Mouse (Mus musculus) limb, embryonic 11.5 days (tissue): ENCODE measurements around the gene Zfp689. TPM values are rescaled to one million over a fixed set of nuclear protein-coding genes. Genes with fewer than 3 reads are reported as not detected.
"Not testable (repeated sequence)": the region's sequence is repeated elsewhere in the genome, so short reads cannot be mapped to it uniquely, and the experiment has no call there.

Source experiments
- ATAC-seq: fragments of 200-750 bp; cut with Nextera tagmentation; 2 replicates; pipeline ENCODE4 v1.8.0; 2017; ENCODE audit warnings: low read depth; ENCODE audit not compliant: insufficient number of reproducible peaks, low FRiP score, low TSS enrichment
- DNase-seq: peaks from one replicate; pipeline ENCODE4 v3.0.0-alpha.2; 2015; ENCODE audit warnings: low spot score
- H3K27ac ChIP-seq: fragments of 300-500 bp; sonication (generic); replicated peaks from 2 replicates; pipeline ENCODE4 v1.5.1; 2014; ENCODE audit warnings: low read depth, mild to moderate bottlenecking, low read length
- H3K27me3 ChIP-seq: fragments of 300-500 bp; sonication (generic); 2 replicates; pipeline ENCODE4 v1.6.1; 2014; ENCODE audit warnings: mild to moderate bottlenecking, low read length, mixed read lengths; ENCODE audit not compliant: control insufficient read depth, insufficient read depth
- H3K36me3 ChIP-seq: fragments of 300-500 bp; sonication (generic); 2 replicates; pipeline ENCODE4 v1.6.1; 2014; ENCODE audit warnings: mild to moderate bottlenecking, low read length, moderate library complexity, mixed read lengths; ENCODE audit not compliant: control insufficient read depth, insufficient read depth
- H3K4me1 ChIP-seq: fragments of 300-500 bp; sonication (generic); 2 replicates; pipeline ENCODE4 v1.6.1; 2014; ENCODE audit warnings: low read length, mixed read lengths; ENCODE audit not compliant: control insufficient read depth, insufficient read depth
- H3K4me2 ChIP-seq: fragments of 300-500 bp; sonication (generic); 2 replicates; pipeline ENCODE4 v1.6.1; 2014; ENCODE audit warnings: low read depth, mild to moderate bottlenecking, moderate library complexity; ENCODE audit not compliant: severe bottlenecking
- H3K4me3 ChIP-seq: fragments of 300-500 bp; sonication (generic); 2 replicates; pipeline ENCODE4 v1.5.1; 2014; ENCODE audit warnings: low read depth, low read length
- H3K9ac ChIP-seq: fragments of 300-500 bp; sonication (generic); 2 replicates; pipeline ENCODE4 v1.6.1; 2014; ENCODE audit warnings: mild to moderate bottlenecking, low read length
- H3K9me3 ChIP-seq: fragments of 300-500 bp; sonication (generic); 2 replicates; pipeline ENCODE4 v1.6.1; 2016; ENCODE audit warnings: low read length; ENCODE audit not compliant: control insufficient read depth
- WGBS: fragments of 180-500 bp; shearing (Covaris S2); extraction: QIAGEN DNeasy Blood & Tissue Kit; methylation state at CpG from one replicate; pipeline ENCODE4 v1.1.7; 2014; 5-methylcytosine and 5-hydroxymethylcytosine counted together
- microRNA-seq: library from miRNA; unstranded; fragments of <30 nt; microRNA quantifications from one replicate; pipeline ENCODE4, GENCODE M21; 2016
- polyA plus RNA-seq: library from polyadenylated mRNA; unstranded; fragments of >200 nt; fragmentation: Nextera tagmentation; extraction: Ambion mirVana; gene quantifications from 2 replicates; pipeline ENCODE4 v1.2.1, GENCODE M21; 2014

Zfp689 gene
- polyA plus RNA-seq, 1 experiment from 2014 or later: 16.5 TPM

GRCm38 (mm10) chr7:127404101-127404500 is 44.9 kb downstream of the Zfp689 start:
- not testable (repeated sequence) for H3K9ac ChIP-seq, ATAC-seq, DNase-seq, H3K9me3 ChIP-seq, H3K36me3 ChIP-seq, H3K27me3 ChIP-seq, H3K4me3 ChIP-seq, H3K27ac ChIP-seq, H3K4me2 ChIP-seq, H3K4me1 ChIP-seq
- WGBS: 89% methylated on average over 6 of the region's 6 CpGs

- Histone ChIP-seq H3K4me2 (no peak overlapping the region), H3K27me3 (no peaks in the 10 kb centered on the region), H3K4me1 (no peaks in the 10 kb centered on the region), H3K27ac (no peak overlapping the region), H3K4me3 (no peak overlapping the region), H3K9ac (no peak overlapping the region), H3K36me3 (0 out of 2 replicates have a peak, but pooled peaks cover 2% of the 10 kb centered on the region), H3K9me3 (no peaks in the 10 kb centered on the region; the same call in 1 of the 2 replicates)
- WGBS: 41% methylated on average over 2 of the region's 2 CpGs
- DNase-seq (no peak), ATAC-seq (no peak)
Observed at GRCm38 (mm10) chr7:127402980-127403379, 46.0 kb downstream of the Zfp689 start.

- H3K4me1 ChIP-seq: no peaks in the 10 kb centered on the region
- no peak overlapping the region for H3K27ac ChIP-seq
- ATAC-seq (no peak), DNase-seq (no peak)
- no peak overlapping the region for H3K4me2 ChIP-seq
- 75% methylated on average over 3 of the region's 3 CpGs for WGBS
- H3K9me3 ChIP-seq: no peaks in the 10 kb centered on the region; the same call in 1 of the 2 replicates
- H3K36me3 ChIP-seq: 0 out of 2 replicates have a peak, but pooled peaks cover 2% of the 10 kb centered on the region
- no peak overlapping the region for H3K9ac ChIP-seq
- H3K27me3 ChIP-seq: no peaks in the 10 kb centered on the region
- no peak overlapping the region for H3K4me3 ChIP-seq
Observed at GRCm38 (mm10) chr7:127400355-127400754, 48.6 kb downstream of the Zfp689 start.

GRCm38 (mm10) chr7:127393944-127394333 is 55.0 kb downstream of the Zfp689 start:
- peak overlapping the region; percentile 61 for H3K4me2 ChIP-seq
- peak overlapping the region; percentile 63 for H3K4me3 ChIP-seq
- WGBS: 29% methylated on average over 7 of the region's 7 CpGs
- H3K36me3 ChIP-seq: no peaks in the 10 kb centered on the region; the same call in 1 of the 2 replicates
- no peaks in the 10 kb centered on the region for H3K27me3 ChIP-seq
- H3K4me1 ChIP-seq: peaks cover 6% of the 10 kb centered on the region; the same call in 1 of the 2 replicates
- 0 out of 2 replicates have a peak, but pooled peaks have one; percentile 14 for ATAC-seq
- H3K27ac ChIP-seq: 0 out of 2 replicates have a peak overlapping the region, but pooled peaks have one; percentile 39
- H3K9me3 ChIP-seq: no peaks in the 10 kb centered on the region
- no peak for DNase-seq
- H3K9ac ChIP-seq: peak overlapping the region; percentile 44

- Histone ChIP-seq H3K9me3 (no peaks in the 10 kb centered on the region), H3K4me2 (peak within 1 kb of the TSS; percentile 61), H3K36me3 (no peaks in the 10 kb centered on the region; the same call in 1 of the 2 replicates), H3K27me3 (no peaks in the 10 kb centered on the region), H3K27ac (0 out of 2 replicates have a peak within 1 kb of the TSS, but pooled peaks have one; percentile 39), H3K4me3 (peak within 1 kb of the TSS; percentile 63), H3K9ac (peak within 1 kb of the TSS; percentile 86), H3K4me1 (peaks cover 6% of the 10 kb centered on the region; the same call in 1 of the 2 replicates)
- WGBS: under 1% methylated on average over 45 of the region's 45 CpGs
- ATAC-seq: peak; percentile 93
- peak; percentile 97 for DNase-seq
Observed at GRCm38 (mm10) chr7:127393157-127393943, 55.6 kb downstream of the Zfp689 start, which contains the start of gene E430018J23Rik. Gene E430018J23Rik, minus strand, starts transcription at chr7:127393629.

GRCm38 (mm10) chr7:127392251-127392824 is 56.6 kb downstream of the Zfp689 start:
- Histone ChIP-seq H3K4me3 (peak overlapping the region; percentile 63), H3K27ac (no peak overlapping the region)

More at GRCm38 (mm10) chr7:127392251-127392824, 56.6 kb downstream of the Zfp689 start:
- WGBS: 90% methylated on average over 8 of the region's 8 CpGs
- peaks cover 6% of the 10 kb centered on the region; the same call in 1 of the 2 replicates for H3K4me1 ChIP-seq
- H3K36me3 ChIP-seq: no peaks in the 10 kb centered on the region; the same call in 1 of the 2 replicates
- peak overlapping the region; percentile 61 for H3K4me2 ChIP-seq
- no peak for DNase-seq
- H3K9ac ChIP-seq: no peak overlapping the region; the same call in 1 of the 2 replicates
- H3K27me3 ChIP-seq: no peaks in the 10 kb centered on the region
- no peaks in the 10 kb centered on the region for H3K9me3 ChIP-seq
- ATAC-seq: no peak

Small RNA genes lying within 50 kb of the gene (microRNA-seq; reads per million reads assigned to microRNA genes)
- gene Gm47278 (not detected), gene Mir7060 (not detected)

Other genes starting within 250 kb of the Zfp689 start
- gene Tbc1d10b, start 240.7 kb downstream of the Zfp689 start, polyA plus RNA-seq: 24.8 and 30.6 TPM in 2 replicates
- 33.6 and 33.7 TPM in 2 replicates for gene Mylpf, start 240.3 kb downstream of the Zfp689 start, polyA plus RNA-seq
- gene Zfp553, start 216.1 kb downstream of the Zfp689 start, polyA plus RNA-seq: 24.2 and 29.1 TPM in 2 replicates
- gene Sept1, start 216.0 kb downstream of the Zfp689 start, polyA plus RNA-seq: 23.1 and 29.3 TPM in 2 replicates
- gene Zfp771, start 204.9 kb downstream of the Zfp689 start, polyA plus RNA-seq: 65.6 and 69.0 TPM in 2 replicates
- gene Dctpp1, start 188.4 kb downstream of the Zfp689 start, polyA plus RNA-seq: 290 and 292 TPM in 2 replicates
- 94.5 and 104 TPM in 2 replicates for gene Sephs2, start 175.1 kb downstream of the Zfp689 start, polyA plus RNA-seq
- 0.18 and 0.44 TPM in 2 replicates for gene Itgal, start 152.9 kb downstream of the Zfp689 start, polyA plus RNA-seq
- gene Zfp768, start 103.6 kb downstream of the Zfp689 start, polyA plus RNA-seq: 6.0 TPM in 2 replicates
- 8.6 and 9.2 TPM in 2 replicates for gene Zfp747, start 73.1 kb downstream of the Zfp689 start, polyA plus RNA-seq
- 6.3 and 6.8 TPM in 2 replicates for gene 9130019O22Rik, start 62.0 kb downstream of the Zfp689 start, polyA plus RNA-seq
- 7.4 and 9.0 TPM in 2 replicates for gene E430018J23Rik, start 55.5 kb downstream of the Zfp689 start, polyA plus RNA-seq
- 7.5 and 7.7 TPM in 2 replicates for gene Zfp764, start 42.3 kb downstream of the Zfp689 start, polyA plus RNA-seq
- 33.7 and 37.7 TPM in 2 replicates for gene Zfp688, start 27.1 kb downstream of the Zfp689 start, polyA plus RNA-seq
- 49.1 and 53.4 TPM in 2 replicates for gene Prr14, start 10.5 kb upstream of the Zfp689 start, polyA plus RNA-seq
- gene Fbrs, start 30.0 kb upstream of the Zfp689 start, polyA plus RNA-seq: 13.2 and 14.3 TPM in 2 replicates
- gene Srcap, start 62.8 kb upstream of the Zfp689 start, polyA plus RNA-seq: 59.4 and 61.4 TPM in 2 replicates
- gene Gm42715, start 70.4 kb upstream of the Zfp689 start, polyA plus RNA-seq: 19.4 and 21.0 TPM in 2 replicates
- gene Tmem265, start 112.2 kb upstream of the Zfp689 start, polyA plus RNA-seq: 4.7 and 9.9 TPM in 2 replicates
- gene Phkg2, start 124.2 kb upstream of the Zfp689 start, polyA plus RNA-seq: 45.7 and 48.8 TPM in 2 replicates
- 11.5 and 12.3 TPM in 2 replicates for gene Ccdc189, start 139.4 kb upstream of the Zfp689 start, polyA plus RNA-seq
- 44.3 and 49.1 TPM in 2 replicates for gene Rnf40, start 139.6 kb upstream of the Zfp689 start, polyA plus RNA-seq
- gene Zfp629, start 166.6 kb upstream of the Zfp689 start, polyA plus RNA-seq: 28.0 and 31.8 TPM in 2 replicates